Mouse (Mus musculus) testis, postnatal 14 days (tissue): ENCODE results near the gene Col17a1.

Source experiments
- DNase-seq: peaks from one replicate; pipeline ENCODE4 v3.0.0; 2021; ENCODE audit warnings: low spot score

Col17a1 gene

DNA sequence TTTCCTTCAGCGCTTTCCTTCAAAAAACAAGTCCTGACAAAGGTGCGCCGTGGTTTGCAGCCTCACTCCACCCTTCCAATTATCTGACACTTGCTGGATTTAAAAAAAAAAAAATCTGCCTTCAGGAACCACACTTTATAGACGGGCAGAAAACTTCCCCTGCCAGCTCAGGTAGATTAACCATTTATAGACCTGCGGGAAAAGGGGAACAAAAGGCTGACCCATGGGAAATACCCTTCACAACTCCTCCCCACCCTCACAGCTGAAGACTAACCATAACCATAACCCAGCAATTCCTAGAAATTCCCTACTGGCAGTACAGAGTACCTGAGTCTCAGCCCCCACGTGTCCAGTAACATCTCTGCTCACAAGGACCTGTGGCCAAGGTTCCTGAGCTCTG is at the start of gene Col17a1:
Gene Col17a1, minus strand, starts transcription at position 101 of the 400 bp plus-strand sequence.
- no peak for DNase-seq

DNA sequence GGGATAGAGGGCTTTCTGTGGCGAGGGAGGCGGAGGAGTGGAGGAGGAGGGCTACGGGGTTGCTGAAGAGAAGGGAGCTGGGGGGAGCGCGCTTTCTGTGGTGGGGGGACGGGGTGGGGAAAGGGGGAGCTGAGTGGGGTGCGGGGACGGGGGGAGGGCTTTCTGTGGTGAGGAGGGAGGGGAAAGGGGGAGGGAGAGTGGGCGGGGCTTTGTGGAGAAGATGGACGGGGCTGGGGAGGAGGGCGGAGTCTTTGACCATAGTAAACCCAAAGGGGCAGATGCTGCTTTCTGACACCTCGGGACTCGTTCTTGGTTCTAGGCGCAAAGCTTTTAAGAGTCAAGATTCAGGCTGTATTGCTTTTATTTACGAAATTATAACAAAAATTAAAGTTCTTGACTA is 40.0 kb upstream of the Col17a1 start:
- DNase-seq: peak; percentile 78

DNA sequence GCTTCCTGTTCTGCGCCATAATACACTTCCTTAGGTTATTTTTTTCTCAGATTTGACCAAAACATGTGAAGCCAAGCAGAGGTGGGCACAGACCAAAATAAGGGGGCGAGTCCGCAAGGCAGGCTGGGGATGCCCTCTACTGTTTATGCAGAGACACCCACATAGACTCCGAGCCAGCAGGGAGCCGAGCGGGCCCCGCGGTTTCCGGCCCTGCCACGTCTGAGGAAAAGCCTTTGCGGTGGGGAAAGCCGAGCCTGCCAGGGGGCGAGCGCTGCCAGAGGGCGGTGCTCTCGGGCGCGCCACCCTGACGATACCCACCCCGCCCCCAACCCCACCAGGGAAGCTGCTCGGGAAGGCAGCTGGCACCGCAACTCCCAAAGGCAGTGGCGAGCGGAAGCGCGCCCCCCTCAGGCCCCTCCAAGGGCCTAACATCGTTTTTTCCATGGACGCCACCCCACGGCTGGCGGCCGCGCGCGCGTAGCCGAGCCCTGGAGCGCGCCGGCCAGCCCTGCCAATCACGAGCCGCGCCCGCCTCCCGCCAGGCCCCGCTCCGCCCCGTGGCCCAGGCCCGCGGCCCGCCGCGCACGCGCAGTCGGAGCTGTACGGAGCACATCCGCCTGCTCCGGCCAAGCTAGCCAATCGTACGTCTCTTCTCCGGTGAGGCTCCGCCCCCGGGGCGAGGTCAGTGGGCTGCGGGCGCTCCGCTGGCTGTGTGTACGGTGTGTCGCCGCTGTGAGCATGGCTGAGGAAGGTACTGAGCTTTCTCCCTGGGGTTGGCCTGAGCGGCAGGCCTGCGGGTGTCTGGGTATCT is 39.4 kb upstream of the Col17a1 start, which contains the start of gene Sfr1:
Gene Sfr1, plus strand, starts transcription at position 612 of the 811 bp plus-strand sequence.
- DNase-seq: peak; percentile 99

DNA sequence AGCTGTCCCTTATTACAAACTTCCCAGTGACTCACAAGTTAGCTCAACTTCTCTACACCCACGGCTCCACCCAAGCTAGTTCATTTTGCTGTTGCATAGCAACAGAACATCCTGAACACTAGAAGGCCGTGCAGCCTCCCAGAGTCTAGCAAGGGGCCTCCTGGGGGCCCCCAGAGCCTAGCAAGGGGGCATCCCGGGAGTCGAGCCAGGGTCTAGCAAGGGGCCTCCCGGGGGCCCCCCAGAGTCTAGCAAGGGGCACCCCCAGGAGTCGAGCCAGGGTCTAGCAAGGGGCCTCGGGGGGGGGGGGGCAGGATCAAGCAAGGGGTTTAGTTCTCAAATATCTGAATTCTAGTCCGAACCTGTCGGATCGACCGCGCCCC is 38.8 kb upstream of the Col17a1 start:
- DNase-seq: peak; percentile 79

DNA sequence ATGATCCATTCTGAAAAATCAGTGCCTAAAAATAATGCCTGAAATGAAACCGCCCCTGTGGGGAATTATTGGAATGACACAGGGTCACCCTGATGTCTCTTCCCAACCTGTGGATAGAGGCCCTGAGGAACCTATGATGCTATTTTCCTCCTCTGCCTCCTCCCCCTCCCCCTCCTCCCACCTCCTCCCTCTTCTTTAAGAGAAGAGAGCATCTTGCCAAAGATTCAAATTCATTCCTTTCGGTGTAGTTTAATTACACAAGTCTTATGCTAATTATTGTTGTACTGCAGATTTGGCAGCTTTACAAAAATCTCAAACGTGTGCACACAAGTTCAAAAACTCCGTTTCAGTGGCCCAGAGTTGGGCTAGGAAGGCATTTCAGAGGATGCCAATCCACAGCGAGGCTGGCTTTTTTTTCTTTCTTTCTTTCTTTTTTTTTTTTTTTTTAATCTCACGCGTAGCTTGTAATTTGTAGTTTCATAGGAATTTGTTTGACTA is 33.8 kb upstream of the Col17a1 start:
- no peak for DNase-seq

DNA sequence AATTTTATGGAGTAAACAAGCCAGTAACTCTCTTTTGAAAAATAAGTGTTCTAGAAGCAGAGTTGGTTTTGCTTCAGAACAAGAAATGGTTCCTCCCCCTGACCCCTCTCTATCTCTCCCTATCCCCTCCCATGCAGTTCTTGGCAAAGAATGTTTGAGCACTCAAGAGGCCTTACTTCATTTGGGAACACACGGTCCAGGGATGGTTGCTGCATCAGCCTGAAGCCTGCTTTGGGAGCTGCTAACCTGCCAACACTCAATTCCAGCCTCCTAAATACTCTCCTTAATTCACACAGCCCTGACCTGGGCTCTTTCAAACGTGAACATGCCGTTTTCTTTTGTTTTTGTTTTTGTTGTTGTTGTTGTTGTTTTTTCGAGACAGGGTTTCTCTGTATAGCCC is 33.0 kb upstream of the Col17a1 start:
- peak; percentile 64 for DNase-seq

DNA sequence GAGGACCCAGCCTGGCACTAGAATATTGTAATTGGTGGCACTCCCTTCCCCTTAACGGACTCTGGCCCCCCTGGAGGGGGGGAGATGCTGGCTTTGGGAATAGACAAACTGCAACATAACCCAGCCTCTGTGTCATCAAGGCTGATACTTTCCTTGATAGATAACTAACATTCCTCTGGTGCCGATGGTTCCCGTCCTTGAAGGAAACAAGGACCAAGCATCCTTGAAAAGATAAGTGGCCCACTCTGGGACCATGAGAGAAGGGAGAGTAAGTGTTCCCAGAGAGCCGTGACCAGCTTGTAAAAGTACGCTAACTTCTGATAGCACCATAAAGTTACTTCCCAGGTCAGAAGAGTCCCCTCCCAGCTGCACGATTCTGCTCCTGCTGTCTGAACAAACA is 30.6 kb upstream of the Col17a1 start:
- DNase-seq: peak; percentile 72

DNA sequence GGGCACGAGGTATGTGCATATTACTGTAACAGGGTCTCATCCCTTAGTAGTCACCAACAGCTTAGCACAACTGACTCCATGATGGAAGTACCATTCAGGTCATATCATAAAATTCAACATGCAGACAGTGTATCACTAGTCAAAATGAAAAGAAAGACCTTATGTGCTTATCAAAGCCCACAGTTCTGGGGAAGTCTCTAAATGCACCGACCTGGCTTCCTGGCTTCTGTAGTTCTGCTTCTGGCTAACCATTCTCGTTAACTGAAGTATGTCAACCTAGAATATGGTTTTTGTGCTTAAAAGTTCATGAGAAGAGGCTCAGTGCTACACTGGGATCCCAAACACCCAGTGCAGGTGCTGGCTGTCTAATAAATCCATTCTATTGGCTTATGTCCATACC is 27.3 kb upstream of the Col17a1 start:
- no peak for DNase-seq

DNA sequence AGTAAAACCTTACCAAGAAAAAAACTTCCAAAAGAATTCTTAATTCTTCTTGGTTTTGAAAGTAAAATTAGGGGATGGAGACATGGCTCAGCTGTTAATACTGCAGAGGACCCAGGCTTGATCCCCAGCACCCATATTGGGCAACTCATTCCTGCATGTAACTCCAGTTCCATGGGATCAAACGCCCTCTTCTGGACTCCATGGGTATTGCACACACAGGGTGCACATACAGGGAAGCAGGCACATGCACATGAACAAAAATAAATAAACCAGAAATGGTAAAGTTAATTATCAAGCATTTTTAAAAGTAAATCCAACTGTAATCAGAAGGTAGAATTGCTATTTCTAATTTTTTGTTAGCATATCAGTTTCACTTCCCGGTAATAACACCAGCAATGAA is 24.2 kb upstream of the Col17a1 start:
- DNase-seq: no peak

DNA sequence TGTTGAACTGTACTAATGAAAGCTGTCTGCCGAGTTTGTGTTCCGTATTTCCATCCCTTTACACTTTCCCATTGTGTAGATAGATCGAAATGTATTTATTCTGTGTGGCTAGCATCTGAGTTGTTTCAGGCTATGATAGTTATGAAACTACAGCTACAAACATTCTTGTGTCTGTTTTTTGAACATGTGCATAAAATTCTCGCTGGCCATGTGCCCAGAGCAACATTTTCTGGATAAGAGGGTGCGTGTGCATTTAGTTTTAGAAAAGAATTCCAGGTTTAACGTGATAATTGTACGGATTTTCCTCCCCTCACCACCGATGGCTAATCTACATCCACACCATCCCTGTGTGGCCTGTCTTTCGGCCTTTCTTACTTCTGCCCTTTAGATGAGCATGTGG is 21.6 kb upstream of the Col17a1 start:
- no peak for DNase-seq

DNA sequence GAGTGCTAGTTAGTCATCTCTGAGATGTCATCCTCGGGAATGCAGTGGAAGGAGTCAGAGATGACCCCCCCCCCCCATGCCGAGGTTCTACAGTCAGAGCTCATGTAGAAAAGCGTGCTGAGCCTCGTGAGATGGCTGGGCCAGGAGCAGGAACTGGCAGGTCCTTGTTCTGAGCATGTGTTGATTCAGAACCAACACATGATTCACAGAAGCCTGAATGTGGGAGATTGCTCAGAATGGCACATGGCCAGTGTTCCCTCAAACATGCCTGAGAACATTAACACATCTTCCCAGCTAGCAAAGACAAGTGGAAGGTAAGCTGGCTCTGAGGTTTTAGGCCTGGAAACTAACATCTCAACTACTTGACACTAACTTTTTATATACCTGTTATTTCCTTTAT is 18.5 kb upstream of the Col17a1 start:
- DNase-seq: no peak

DNA sequence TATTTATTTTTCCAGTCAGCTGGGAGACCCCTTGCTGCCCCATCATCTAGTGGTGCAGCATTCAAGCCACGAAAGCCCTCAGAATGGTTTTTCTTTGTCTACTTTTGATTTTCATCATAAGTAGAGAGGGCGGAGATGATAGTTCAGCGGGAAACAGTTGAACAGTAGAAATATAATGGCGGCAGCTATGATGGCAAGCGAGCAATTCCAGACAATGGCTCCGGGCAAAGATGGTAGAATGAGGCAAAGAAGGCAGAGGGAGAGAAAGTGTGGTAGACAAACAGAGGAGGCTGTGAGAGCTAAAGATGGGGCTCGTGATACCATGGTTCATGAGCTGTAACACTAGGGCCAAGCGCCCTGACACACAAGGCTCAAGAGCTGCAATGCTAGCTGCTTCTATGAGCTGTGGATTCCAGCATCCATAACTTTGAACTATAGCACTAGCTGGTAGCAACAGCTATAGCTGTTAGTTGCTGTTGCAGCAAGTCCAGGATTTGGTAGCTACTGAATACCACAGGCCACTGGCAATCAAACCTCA is 13.9 kb upstream of the Col17a1 start:
- no peak for DNase-seq

DNA sequence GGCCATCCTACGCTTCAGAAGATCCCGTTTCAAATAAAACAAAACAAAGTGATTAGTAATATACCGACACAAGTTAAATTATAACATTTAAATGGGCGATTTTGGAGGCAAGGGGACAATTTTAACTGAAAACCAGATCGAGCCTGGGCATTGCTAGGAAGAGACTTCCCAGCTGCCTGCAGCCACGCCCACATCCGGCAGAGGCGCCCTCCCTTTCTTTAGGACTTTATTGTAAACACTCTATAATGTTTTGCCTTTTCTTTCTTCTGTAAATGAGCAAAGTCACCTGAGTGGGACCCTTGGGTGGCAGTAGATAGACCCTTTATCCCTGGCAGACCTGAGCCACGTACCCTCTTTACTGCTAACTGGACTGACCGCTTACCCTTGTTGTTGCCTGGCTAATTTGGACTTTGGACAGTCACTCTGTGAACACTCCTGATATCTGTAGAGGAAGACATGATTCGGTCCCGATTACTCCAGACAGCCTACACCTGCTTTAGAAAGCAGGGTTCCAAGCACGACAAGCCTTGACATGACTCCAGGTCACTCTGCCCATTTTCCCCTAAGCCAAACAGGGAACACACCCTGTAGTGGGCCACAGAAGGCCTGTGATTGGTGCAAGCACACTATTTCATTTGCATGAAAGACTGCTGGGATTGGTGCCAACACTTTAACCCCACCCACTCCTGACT is 13.3 kb upstream of the Col17a1 start:
- DNase-seq: no peak

DNA sequence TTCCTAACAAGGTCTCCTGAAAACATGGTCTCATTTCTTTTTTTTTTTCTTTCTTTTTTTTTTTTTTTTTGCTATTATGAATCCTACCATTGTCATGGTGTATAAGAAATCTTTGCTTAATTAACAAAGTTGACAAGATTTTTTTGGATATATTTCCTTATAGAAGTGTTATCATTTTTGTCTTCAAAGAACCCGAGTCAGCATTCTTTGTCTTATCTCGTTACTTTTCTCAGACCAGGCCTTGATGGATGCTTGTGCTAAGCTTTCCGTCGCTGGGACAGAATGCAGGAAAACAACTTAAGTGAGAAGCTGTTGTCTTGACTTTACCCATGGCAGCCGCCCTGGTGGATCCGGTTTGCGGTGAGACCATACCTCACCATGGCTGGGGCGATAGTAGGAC is 8.6 kb upstream of the Col17a1 start:
- DNase-seq: no peak

DNA sequence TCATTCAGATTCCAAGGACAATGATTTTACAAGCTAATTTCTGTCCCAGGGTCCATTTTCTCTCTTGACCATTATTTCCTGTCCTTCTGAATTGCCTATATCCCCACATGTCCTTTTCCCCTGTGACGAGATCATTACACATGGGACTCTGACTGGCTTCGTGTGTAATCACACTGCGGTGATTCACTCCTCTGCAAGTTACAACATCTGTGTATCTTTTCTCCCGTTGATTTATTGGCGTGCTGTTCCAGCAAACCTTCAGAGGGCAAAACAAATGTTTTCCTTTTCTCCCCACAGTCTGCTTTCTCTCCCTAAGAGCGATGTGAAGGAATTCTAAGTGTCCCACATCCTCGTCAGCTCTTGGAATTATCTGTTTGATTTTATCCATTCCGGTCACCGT is 7.8 kb upstream of the Col17a1 start:
- no peak for DNase-seq

DNA sequence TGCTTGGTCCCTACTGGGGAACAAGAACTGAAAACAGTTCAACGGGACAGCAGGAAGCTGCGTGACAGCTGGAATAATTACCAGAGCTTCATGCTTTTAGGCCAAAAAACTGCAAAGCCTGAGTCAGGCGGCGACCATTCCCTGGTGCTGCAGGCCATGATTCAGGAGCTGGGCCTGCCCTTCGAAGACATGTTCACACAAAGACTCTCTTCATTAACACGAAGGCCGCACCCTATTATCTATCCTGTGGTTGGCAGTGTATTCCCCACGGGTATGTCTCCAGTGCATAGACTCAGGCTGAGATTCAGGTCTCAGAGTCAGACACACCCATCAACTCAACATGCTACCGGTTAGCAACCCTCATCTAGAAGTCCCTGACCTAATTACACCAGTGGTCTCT is 6.4 kb upstream of the Col17a1 start:
- DNase-seq: no peak

DNA sequence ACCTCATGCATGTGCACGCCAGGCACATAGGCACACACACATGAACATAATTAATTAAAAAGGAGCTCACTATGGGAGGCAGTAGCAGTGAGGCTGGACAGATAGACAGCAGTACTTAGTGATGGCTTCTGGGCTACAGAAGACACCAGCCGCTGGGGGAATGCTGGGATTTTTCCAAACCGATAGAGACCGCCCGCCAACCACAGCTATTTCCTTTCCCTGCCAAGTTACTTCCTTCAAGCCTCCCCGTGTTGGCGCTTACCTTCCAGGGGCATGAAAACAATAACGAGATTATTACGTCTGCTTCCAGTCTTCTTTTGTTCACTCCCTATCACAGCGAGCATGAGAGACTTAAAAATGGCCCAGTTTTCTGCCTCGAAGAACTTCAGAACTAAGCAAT is 5.2 kb upstream of the Col17a1 start:
- DNase-seq: no peak

DNA sequence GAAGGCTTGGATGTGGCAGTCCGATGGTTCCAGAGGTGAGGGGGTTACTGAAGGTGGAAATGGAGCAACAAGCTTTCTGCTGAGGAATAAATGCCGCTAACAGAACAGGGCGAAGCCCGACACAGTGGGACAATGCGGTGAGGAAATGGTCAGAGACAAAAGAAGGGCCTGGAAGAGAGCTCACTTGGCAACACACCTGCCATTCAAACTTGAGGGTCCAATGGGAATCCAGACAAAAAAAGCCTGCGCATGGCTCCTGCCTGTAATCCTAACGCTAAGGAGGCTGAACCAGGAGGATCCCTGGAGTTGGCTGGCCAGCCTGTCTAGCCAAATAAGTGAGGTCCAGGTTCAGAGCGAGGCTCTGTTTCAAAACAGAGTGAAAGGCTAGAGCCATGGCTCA is 4.5 kb upstream of the Col17a1 start:
- DNase-seq: peak; percentile 43

DNA sequence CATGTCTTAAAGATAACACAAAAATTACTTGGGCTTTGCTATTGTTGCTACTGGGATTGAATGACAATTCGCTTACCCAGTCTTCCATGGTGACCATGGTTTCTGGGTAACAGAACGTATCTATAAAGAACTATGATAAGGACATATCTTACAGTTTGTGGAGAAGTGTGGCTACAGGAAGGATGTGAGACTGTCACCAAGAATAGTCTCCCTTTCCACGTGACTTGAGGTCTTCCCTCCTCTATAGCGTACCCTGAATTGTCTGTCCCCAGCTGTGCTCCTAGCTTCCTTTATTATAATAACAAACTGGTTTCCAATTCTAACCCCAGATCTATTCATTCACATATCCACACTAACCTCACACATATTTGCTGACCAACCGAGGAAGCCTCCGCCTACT is 3.8 kb upstream of the Col17a1 start:
- no peak for DNase-seq

DNA sequence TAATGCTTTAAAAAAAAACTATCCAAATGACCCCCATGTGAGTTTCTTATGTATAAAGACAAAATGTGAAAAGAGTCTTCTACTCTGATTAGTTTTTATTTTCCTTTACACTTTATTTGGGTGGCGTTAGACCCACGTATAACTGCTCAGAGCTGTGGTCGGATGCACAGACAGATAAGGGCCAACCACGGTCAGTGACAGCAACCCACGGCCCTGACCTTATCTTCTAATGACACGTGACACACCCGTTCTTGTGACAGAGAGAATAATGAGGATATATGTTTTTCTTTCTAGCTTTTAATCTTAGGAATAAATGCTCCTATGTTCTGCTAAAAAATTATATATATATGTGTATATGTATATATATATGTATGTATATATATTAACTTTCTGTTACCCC is 2.3 kb downstream of the Col17a1 start:
- DNase-seq: no peak

DNA sequence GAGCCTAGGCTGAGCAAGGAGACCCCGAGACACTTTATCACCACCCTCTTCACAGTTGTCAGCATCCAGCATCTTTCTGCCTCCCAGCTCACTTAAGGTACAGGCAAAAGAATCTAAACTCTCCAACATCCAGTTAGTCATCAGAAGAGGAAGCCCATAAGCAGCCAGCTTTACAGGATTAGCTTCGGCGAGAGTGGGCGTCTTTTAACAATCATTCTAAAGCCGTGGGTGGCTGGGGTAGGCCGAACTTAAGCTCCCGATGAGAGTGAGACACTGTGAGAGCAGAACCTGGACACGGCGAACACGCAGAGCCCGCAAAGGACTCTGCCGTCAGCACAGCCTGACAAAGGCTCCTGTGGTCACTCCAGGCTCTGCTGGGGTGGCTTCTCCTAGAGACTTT is 13.2 kb downstream of the Col17a1 start:
- no peak for DNase-seq

DNA sequence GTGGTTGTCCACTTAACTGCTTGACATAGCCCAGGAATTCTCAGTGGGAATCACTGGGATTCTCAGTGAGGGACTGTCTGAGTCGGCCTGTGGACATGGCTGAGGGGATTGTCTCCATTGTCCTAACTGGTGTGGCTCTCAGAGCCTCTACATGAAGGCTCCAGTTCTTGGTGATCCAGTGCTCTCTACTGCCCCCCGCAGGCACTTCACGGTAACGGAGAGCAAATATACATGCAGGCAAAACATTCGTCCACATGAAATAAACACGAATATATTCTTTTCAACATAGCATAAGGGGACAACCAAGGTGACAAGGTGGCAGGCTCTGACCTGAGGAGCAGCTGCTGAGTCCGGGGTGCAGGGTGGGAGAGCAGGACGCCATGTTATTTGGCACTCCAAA is 17.5 kb downstream of the Col17a1 start:
- no peak for DNase-seq

DNA sequence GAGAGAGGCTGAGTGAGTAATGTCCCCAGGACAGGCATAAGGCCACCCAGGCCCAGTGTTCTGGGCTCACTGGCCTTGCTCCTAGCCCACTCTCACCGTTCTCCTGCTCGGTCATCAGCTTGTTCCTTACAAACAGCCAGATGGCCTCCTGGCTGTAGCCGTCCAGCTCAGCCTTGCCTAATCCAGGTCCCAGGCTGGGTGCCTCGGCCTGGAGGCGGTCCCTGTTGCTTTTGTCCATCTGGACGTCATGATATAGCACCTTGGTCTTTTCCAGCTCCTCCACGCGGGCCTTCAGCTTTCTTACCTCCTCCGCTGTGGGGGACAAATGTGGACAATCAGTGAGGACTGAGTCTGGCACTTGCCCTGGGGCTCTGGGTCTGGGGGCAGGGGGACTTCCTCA is 23.5 kb downstream of the Col17a1 start:
- DNase-seq: no peak
